In genomic region chr15:98978409-98979172, GRCm38 (mm10) we compare ENCODE assay signal across 10 mouse cellular contexts. TPM values are rescaled to one million over a fixed set of nuclear protein-coding genes. Genes with fewer than 3 reads are reported as not detected.
DNase-seq lines count a peak whose midpoint lies in the region; ATAC-seq and TF ChIP-seq lines count a peak whose summit lies in the region.
"Had no signal": no experiment of that assay in that cellular context is flagged by ENCODE, and none has a peak within 500 bp of the region (broad histone marks: within the 10 kb centered on the region; RNA-seq: fewer than 3 reads in every experiment).

No protein-coding gene starts in this region.

- no peak for ATAC-seq in heart, postnatal 0 days (ENCODE audit: insufficient read depth, low read depth)
- ATAC-seq in forebrain, postnatal 0 days, result no peak
- no peak for ATAC-seq in midbrain, embryonic 16.5 days
- ATAC-seq in activated CD4-positive, CD25-positive, alpha-beta regulatory T cell, adult 4 months, result no peak

- WGBS in heart, postnatal 0 days, result 80% methylated on average over 20 of the region's 20 CpGs
- WGBS in forebrain, postnatal 0 days, result 35% methylated on average over 20 of the region's 20 CpGs
- WGBS in midbrain, embryonic 16.5 days, result 22% methylated on average over 20 of the region's 20 CpGs

- peaks cover 10% of the 10 kb centered on the region for H3K4me1 ChIP-seq in heart, postnatal 0 days (ENCODE audit: control insufficient read depth, insufficient read depth)
- H3K4me1 ChIP-seq in forebrain, postnatal 0 days (ENCODE audit: insufficient read depth), result peaks cover 20% of the 10 kb centered on the region
- peaks cover 51% of the 10 kb centered on the region for H3K4me1 ChIP-seq in midbrain, embryonic 16.5 days (ENCODE audit: control insufficient read depth, insufficient read depth, low read length)

- H3K4me3 ChIP-seq in heart, postnatal 0 days (ENCODE audit: low read depth, low read length), result no peak overlapping the region
- no peak overlapping the region for H3K4me3 ChIP-seq in forebrain, postnatal 0 days (ENCODE audit: low read depth, low read length)
- peak overlapping the region; percentile 11 for H3K4me3 ChIP-seq in midbrain, embryonic 16.5 days (ENCODE audit: low read depth, low read length)
- H3K4me3 ChIP-seq: erythroblast, embryonic 14.5 days had no signal

- peak overlapping the region; percentile 76; the same call in 1 of the 2 replicates for H3K27ac ChIP-seq in heart, postnatal 0 days (ENCODE audit: low read depth)
- peak overlapping the region; percentile 81 for H3K27ac ChIP-seq in forebrain, postnatal 0 days (ENCODE audit: low read depth, low read length)
- H3K27ac ChIP-seq in midbrain, embryonic 16.5 days (ENCODE audit: low read length), result peak overlapping the region; percentile 91

- intact Hi-C loops in heart, postnatal 36 days (cut with DNase I), result no loop called here

- no peaks in the 10 kb centered on the region for H3K9me3 ChIP-seq in heart, postnatal 0 days (replicated peaks; ENCODE audit: control insufficient read depth, low read length)
- H3K9me3 ChIP-seq in forebrain, postnatal 0 days (ENCODE audit: low read length), result no peaks in the 10 kb centered on the region
- H3K9me3 ChIP-seq in midbrain, embryonic 16.5 days (replicated peaks; ENCODE audit: control insufficient read depth, low read length, poor library complexity, severe bottlenecking), result no peaks in the 10 kb centered on the region

- TF ChIP-seq EP300 in heart, postnatal 0 days (IDR thresholded peaks at IDR 0.05; ENCODE audit: low read depth), result no peak

- H3K36me3 ChIP-seq in heart, postnatal 0 days (replicated peaks; ENCODE audit: control insufficient read depth, insufficient read depth, low read length), result no peaks in the 10 kb centered on the region
- no peaks in the 10 kb centered on the region for H3K36me3 ChIP-seq in forebrain, postnatal 0 days (ENCODE audit: insufficient read depth)
- H3K36me3 ChIP-seq in midbrain, embryonic 16.5 days (ENCODE audit: control insufficient read depth, insufficient read depth, low read length), result no peaks in the 10 kb centered on the region

- no peak overlapping the region for H3K4me2 ChIP-seq in heart, postnatal 0 days (ENCODE audit: low read depth, low read length)
- H3K4me2 ChIP-seq in forebrain, postnatal 0 days (ENCODE audit: low read depth), result 0 out of 2 replicates have a peak overlapping the region, but pooled peaks have one; percentile 31
- H3K4me2 ChIP-seq in midbrain, embryonic 16.5 days (ENCODE audit: low read length), result peak overlapping the region; percentile 53

- H3K9ac ChIP-seq in heart, postnatal 0 days (replicated peaks; ENCODE audit: low read depth, low read length), result no peak overlapping the region
- 0 out of 2 replicates have a peak overlapping the region, but pooled peaks have one; percentile 10 for H3K9ac ChIP-seq in forebrain, postnatal 0 days
- H3K9ac ChIP-seq in midbrain, embryonic 16.5 days (ENCODE audit: low read depth, low read length), result peak overlapping the region; percentile 58

- no peak for TF ChIP-seq CTCF in heart, postnatal 0 days (IDR thresholded peaks at IDR 0.05; ENCODE audit: low read depth)
- no peak for TF ChIP-seq CTCF in forebrain, postnatal 0 days (IDR thresholded peaks at IDR 0.05; ENCODE audit: low read depth)

- no peak for DNase-seq in heart, postnatal 0 days (ENCODE audit: low spot score)
- DNase-seq in heart, postnatal 36 days, result no peak
- peak; percentile 68 for DNase-seq in ZHBTc4 (ENCODE audit: low read depth, low spot score)
- no peak for DNase-seq in forebrain, postnatal 0 days
- no peak for DNase-seq in spleen, adult 12 weeks (ENCODE audit: low spot score)
- DNase-seq in thymus, postnatal 4 days, result no peak

- no peaks in the 10 kb centered on the region for H3K27me3 ChIP-seq in heart, postnatal 0 days (ENCODE audit: control insufficient read depth, insufficient read depth, low read length)
- H3K27me3 ChIP-seq in forebrain, postnatal 0 days (ENCODE audit: insufficient read depth, low read length), result no peaks in the 10 kb centered on the region
- H3K27me3 ChIP-seq in midbrain, embryonic 16.5 days (ENCODE audit: control insufficient read depth, insufficient read depth, low read depth, low read length), result no peaks in the 10 kb centered on the region

RNA-seq across cellular contexts. Expression of gene Tuba1a, which starts 25.1 kb away (rescaled TPM):
- total RNA-seq in heart, postnatal 0 days (2014; rRNA removed; ENCODE audit: low replicate concordance), result 1,016 and 1,136 TPM in 2 replicates
- polyA plus RNA-seq in heart, postnatal 0 days (2015; fragmentation: Nextera tagmentation; extraction: Ambion mirVana), result 404 and 408 TPM in 2 replicates
- total RNA-seq in heart, postnatal 36 days (2021), result 10 to 100 TPM; 73.0 to 74.5 TPM
- 18,820 and 21,160 TPM in 2 replicates for total RNA-seq in forebrain, postnatal 0 days (2014; rRNA removed)
- 18,258 and 23,279 TPM in 2 replicates for polyA plus RNA-seq in forebrain, postnatal 0 days (2015; fragmentation: Nextera tagmentation; extraction: Ambion mirVana)
- 17,735 and 17,910 TPM in 2 replicates for polyA plus RNA-seq in midbrain, embryonic 16.5 days (2015; fragmentation: Nextera tagmentation; extraction: Ambion mirVana)
- polyA plus RNA-seq in activated CD4-positive, CD25-positive, alpha-beta regulatory T cell, adult 4 months (2017; shearing (Covaris generic)), result 100 to 1,000 TPM; 243 to 273 TPM

RNA-seq across cellular contexts. Expression of gene Gm49450, which starts 25.2 kb away (rescaled TPM):
- 78.3 and 158 TPM in 2 replicates for total RNA-seq in heart, postnatal 0 days (2014; rRNA removed; ENCODE audit: low replicate concordance)
- polyA plus RNA-seq in heart, postnatal 0 days (2015; fragmentation: Nextera tagmentation; extraction: Ambion mirVana), result not detected in 2 replicates
- total RNA-seq in heart, postnatal 36 days (2021), result not detected
- 1,610 and 2,499 TPM in 2 replicates for total RNA-seq in forebrain, postnatal 0 days (2014; rRNA removed)
- not detected in 2 replicates for polyA plus RNA-seq in forebrain, postnatal 0 days (2015; fragmentation: Nextera tagmentation; extraction: Ambion mirVana)
- polyA plus RNA-seq in midbrain, embryonic 16.5 days (2015; fragmentation: Nextera tagmentation; extraction: Ambion mirVana), result not detected in 2 replicates
- polyA plus RNA-seq in activated CD4-positive, CD25-positive, alpha-beta regulatory T cell, adult 4 months (2017; shearing (Covaris generic)), result not detected
- total RNA-seq: left cerebral cortex, adult 8-10 months had no signal
- polyA plus RNA-seq: erythroblast, embryonic 14.5 days had no signal

RNA-seq across cellular contexts. Expression of gene Tuba1b, which starts 44.2 kb away (rescaled TPM):
- 2,330 and 2,912 TPM in 2 replicates for total RNA-seq in heart, postnatal 0 days (2014; rRNA removed; ENCODE audit: low replicate concordance)
- polyA plus RNA-seq in heart, postnatal 0 days (2015; fragmentation: Nextera tagmentation; extraction: Ambion mirVana), result 608 and 611 TPM in 2 replicates
- total RNA-seq in heart, postnatal 36 days (2021), result 100 to 1,000 TPM; 130 to 145 TPM
- 1,927 and 1,958 TPM in 2 replicates for total RNA-seq in forebrain, postnatal 0 days (2014; rRNA removed)
- polyA plus RNA-seq in forebrain, postnatal 0 days (2015; fragmentation: Nextera tagmentation; extraction: Ambion mirVana), result 1,265 and 1,341 TPM in 2 replicates
- polyA plus RNA-seq in midbrain, embryonic 16.5 days (2015; fragmentation: Nextera tagmentation; extraction: Ambion mirVana), result 1,165 and 1,361 TPM in 2 replicates
- 100 to 1,000 TPM; 510 to 711 TPM for polyA plus RNA-seq in activated CD4-positive, CD25-positive, alpha-beta regulatory T cell, adult 4 months (2017; shearing (Covaris generic))

RNA-seq across cellular contexts. Expression of gene Tuba1c, which starts 51.1 kb away (rescaled TPM):
- total RNA-seq in heart, postnatal 0 days (2014; rRNA removed; ENCODE audit: low replicate concordance), result 309 and 399 TPM in 2 replicates
- 73.8 and 97.1 TPM in 2 replicates for polyA plus RNA-seq in heart, postnatal 0 days (2015; fragmentation: Nextera tagmentation; extraction: Ambion mirVana)
- 10 to 100 TPM; 29.7 to 33.9 TPM for total RNA-seq in heart, postnatal 36 days (2021)
- total RNA-seq in forebrain, postnatal 0 days (2014; rRNA removed), result 22.1 and 24.9 TPM in 2 replicates
- 16.4 and 18.8 TPM in 2 replicates for polyA plus RNA-seq in forebrain, postnatal 0 days (2015; fragmentation: Nextera tagmentation; extraction: Ambion mirVana)
- polyA plus RNA-seq in midbrain, embryonic 16.5 days (2015; fragmentation: Nextera tagmentation; extraction: Ambion mirVana), result 11.6 and 12.5 TPM in 2 replicates
- 100 to 1,000 TPM in 1 of 2 experiments, 10 to 100 TPM in 1; 98.3 to 120 TPM for polyA plus RNA-seq in activated CD4-positive, CD25-positive, alpha-beta regulatory T cell, adult 4 months (2017; shearing (Covaris generic))

Comparison
In these comparisons a context has a peak if more than half of its experiments do, and no peak if none do; other contexts are left out.
1. RNA of gene Tuba1a, which starts 25.1 kb away (polyA plus RNA-seq): 18,258 to 23,279 TPM in forebrain, postnatal 0 days and 17,735 to 17,910 TPM in midbrain, embryonic 16.5 days; 404 to 408 TPM in heart, postnatal 0 days and 243 to 273 TPM in activated CD4-positive, CD25-positive, alpha-beta regulatory T cell, adult 4 months; every median in the first group is over 10 times any median in the second.
2. Peak in every context shown above with its lines, with median percentiles within 50 percentile points of each other: H3K27ac ChIP-seq.